Mouse (Mus musculus) ES-E14 (cell line): ENCODE measurements around the gene Eml4.

Source experiments
- CHD2 ChIP-seq: IDR thresholded peaks from 2 replicates; pipeline ENCODE4 v1.6.1; 2014; ENCODE audit warnings: mild to moderate bottlenecking, low read depth, low read length, inconsistent platforms
- HCFC1 ChIP-seq: IDR thresholded peaks from 2 replicates; pipeline ENCODE4 v1.6.1; 2012; ENCODE audit warnings: low read length, inconsistent platforms, borderline replicate concordance; ENCODE audit not compliant: insufficient read depth
- ZC3H11A ChIP-seq: IDR thresholded peaks from 2 replicates; pipeline ENCODE4 v1.6.1; 2012; ENCODE audit warnings: low read depth, mild to moderate bottlenecking, inconsistent platforms, low read length, borderline replicate concordance

GRCm38 (mm10) chr17:83483784-83484183 is 133.1 kb downstream of the Eml4 start:
- TF ChIP-seq HCFC1 (no peak), CHD2 (no peak), ZC3H11A (no peak)
